Mouse (Mus musculus): Measurements from ENCODE around the gene Pnpla2. TPM values are rescaled to one million over a fixed set of nuclear protein-coding genes. Genes with fewer than 3 reads are reported as not detected.

The Pnpla2 gene
- polyA plus RNA-seq, 1 experiment from 2014 or later, result 20.5 TPM

DNA sequence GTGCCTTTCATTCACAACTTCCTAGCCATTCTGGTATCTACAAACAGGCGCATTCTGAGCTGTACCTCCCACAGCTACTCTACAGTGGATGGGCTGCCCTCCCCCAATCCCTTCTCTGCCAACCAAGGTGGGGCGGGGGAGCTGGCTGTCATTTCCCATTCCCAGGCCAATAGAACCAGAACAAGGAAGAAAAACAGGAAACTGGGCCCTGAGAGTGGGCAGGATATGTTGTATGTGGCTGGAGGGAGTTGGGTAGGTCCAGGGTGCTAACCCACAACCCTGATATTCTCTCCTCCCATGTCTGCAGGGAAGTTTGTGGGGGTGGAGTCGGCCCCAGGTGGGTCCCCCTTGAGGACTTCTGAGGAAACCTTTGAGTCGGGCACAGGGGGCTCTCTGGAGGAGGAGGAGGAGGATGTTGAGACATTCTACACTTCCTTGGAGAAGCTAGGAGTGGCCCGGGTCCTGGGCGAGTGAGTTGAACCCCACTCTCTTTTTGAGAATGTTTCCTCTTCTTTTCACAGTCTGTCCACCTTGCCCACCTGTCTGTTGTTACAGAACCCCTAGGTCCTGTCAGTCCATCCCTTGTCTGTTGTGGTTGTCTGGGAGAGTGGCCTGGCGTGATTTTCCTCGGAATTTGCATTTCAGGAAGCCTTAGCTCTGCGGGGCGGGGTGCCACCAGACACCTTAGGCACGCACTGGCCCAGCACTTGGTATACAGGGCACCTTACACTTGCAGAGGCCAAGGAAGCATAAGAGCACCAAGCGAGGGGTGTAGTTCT, 9.0 kb downstream of the Pnpla2 start:
- no peak overlapping the region for H3K4me2 ChIP-seq (ENCODE audit: low read length)
- WGBS, result 23% methylated on average over 12 of the region's 12 CpGs
- H3K9me3 ChIP-seq (ENCODE audit: control insufficient read depth, low read length), result no peaks in the 10 kb centered on the region
- no peak overlapping the region for H3K27ac ChIP-seq (ENCODE audit: low read length)
- no peaks in the 10 kb centered on the region for H3K36me3 ChIP-seq (ENCODE audit: control insufficient read depth, insufficient read depth)
- H3K27me3 ChIP-seq (replicated peaks; ENCODE audit: control insufficient read depth, insufficient read depth, low read length), result peaks cover 59% of the 10 kb centered on the region
- H3K4me3 ChIP-seq (replicated peaks; ENCODE audit: low read length), result no peak overlapping the region
- no peak overlapping the region for H3K9ac ChIP-seq (replicated peaks; ENCODE audit: low read depth, low read length)
- ATAC-seq, result no peak
- H3K4me1 ChIP-seq (replicated peaks; ENCODE audit: control insufficient read depth, insufficient read depth, low read length), result peaks cover 32% of the 10 kb centered on the region

DNA sequence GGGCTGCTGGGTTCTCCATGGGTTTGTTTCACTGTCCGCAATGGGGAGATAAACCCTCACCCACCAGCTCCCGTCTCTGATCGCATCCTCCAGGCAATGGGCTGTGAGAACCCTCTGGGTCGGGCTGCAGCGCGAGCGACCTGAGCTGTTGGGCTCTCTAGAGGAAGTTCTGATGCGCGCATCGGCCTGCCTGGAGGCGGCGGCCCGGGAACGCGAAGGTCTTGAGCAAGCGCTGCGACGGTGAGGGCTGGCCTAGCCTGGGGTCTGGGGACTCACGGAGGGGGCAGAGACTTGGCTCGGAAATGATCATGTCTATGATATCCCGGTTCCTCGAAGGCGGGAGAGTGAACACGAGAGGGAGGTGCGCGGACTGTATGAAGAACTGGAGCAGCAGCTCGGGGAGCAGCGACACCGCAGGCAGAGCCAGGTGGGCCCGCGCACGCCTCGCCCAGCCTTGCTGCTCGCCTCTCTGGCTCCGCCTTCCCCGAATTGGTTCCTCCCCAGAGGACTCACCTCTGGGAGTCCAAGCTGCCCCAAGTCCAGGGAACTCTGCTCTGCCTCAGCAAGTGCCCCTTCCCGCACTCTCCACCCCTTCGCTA, 9.7 kb downstream of the Pnpla2 start:
- H3K4me1 ChIP-seq (replicated peaks; ENCODE audit: control insufficient read depth, insufficient read depth, low read length), result peaks cover 39% of the 10 kb centered on the region
- 4% methylated on average over 38 of the region's 38 CpGs for WGBS
- ATAC-seq, result no peak
- no peak overlapping the region for H3K27ac ChIP-seq (ENCODE audit: low read length)
- H3K9ac ChIP-seq (replicated peaks; ENCODE audit: low read depth, low read length), result 0 out of 2 replicates have a peak overlapping the region, but pooled peaks have one; percentile 14
- H3K4me3 ChIP-seq (replicated peaks; ENCODE audit: low read length), result peak overlapping the region; percentile 10
- H3K36me3 ChIP-seq (ENCODE audit: control insufficient read depth, insufficient read depth), result peaks cover 3% of the 10 kb centered on the region; the same call in 1 of the 2 replicates
- no peaks in the 10 kb centered on the region for H3K9me3 ChIP-seq (ENCODE audit: control insufficient read depth, low read length)
- peak overlapping the region; percentile 24; the same call in 1 of the 2 replicates for H3K4me2 ChIP-seq (ENCODE audit: low read length)
- H3K27me3 ChIP-seq (replicated peaks; ENCODE audit: control insufficient read depth, insufficient read depth, low read length), result peaks cover 59% of the 10 kb centered on the region

DNA sequence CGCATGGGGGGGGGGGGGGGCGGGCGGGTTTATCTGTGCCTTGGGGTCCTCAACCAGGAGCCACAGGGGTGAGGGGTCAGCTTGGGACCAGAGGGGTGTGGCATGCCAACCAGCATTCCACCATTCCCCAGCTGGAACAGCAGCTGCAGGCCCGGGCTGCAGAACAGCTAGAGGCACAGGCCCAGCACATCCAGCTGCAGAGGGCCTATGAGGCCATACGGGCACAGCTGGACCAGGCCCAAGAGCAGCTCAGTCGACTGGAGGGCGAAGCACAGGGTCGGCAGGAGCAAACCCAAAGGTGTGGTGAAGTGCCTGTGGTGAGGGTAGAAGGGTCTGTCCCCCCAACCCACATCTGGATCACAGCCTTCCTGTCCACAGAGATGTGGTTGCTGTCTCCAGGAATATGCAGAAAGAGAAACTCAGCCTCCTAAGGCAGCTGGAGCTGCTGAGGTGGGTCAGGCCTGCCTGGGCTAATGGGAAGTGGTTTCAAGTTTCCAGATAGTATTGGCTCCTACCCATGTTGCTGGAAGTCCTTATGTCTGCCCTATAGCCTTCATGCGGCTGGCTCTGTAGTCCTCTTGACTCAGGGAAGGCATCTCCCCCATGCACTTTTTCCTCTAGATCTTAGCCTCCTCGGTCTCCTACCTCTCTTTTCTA, 10.5 kb downstream of the Pnpla2 start:
- 42% methylated on average over 10 of the region's 10 CpGs for WGBS
- H3K4me2 ChIP-seq (ENCODE audit: low read length), result no peak overlapping the region
- no peaks in the 10 kb centered on the region for H3K9me3 ChIP-seq (ENCODE audit: control insufficient read depth, low read length)
- no peak overlapping the region for H3K27ac ChIP-seq (ENCODE audit: low read length)
- ATAC-seq, result no peak
- no peak overlapping the region for H3K4me3 ChIP-seq (replicated peaks; ENCODE audit: low read length)
- H3K4me1 ChIP-seq (replicated peaks; ENCODE audit: control insufficient read depth, insufficient read depth, low read length), result peaks cover 43% of the 10 kb centered on the region
- no peak overlapping the region for H3K9ac ChIP-seq (replicated peaks; ENCODE audit: low read depth, low read length)
- peaks cover 56% of the 10 kb centered on the region for H3K27me3 ChIP-seq (replicated peaks; ENCODE audit: control insufficient read depth, insufficient read depth, low read length)
- peaks cover 7% of the 10 kb centered on the region; the same call in 1 of the 2 replicates for H3K36me3 ChIP-seq (ENCODE audit: control insufficient read depth, insufficient read depth)

DNA sequence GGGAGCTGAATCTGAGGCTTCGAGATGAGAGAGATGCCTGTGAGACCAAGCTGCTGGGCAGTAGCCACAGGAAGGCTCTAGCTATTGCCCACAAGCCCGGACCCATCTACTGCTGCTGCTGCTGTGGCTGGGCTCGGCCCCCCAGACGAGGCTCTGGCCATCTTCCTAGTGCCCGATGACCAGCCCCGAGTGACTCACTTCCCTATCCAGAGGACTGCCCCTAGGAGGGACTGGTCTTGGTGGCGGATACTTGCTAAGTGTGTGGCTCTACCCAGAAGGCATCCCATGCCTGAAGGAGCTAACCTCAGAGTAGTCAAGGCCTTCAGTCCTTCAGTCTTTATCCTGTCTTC, 11.0 kb downstream of the Pnpla2 start:
- WGBS, result 79% methylated on average over 7 of the region's 7 CpGs
- ATAC-seq, result no peak
- H3K27me3 ChIP-seq (replicated peaks; ENCODE audit: control insufficient read depth, insufficient read depth, low read length), result peaks cover 51% of the 10 kb centered on the region
- H3K4me3 ChIP-seq (replicated peaks; ENCODE audit: low read length), result no peak overlapping the region
- H3K27ac ChIP-seq (ENCODE audit: low read length), result no peak overlapping the region
- peaks cover 43% of the 10 kb centered on the region for H3K4me1 ChIP-seq (replicated peaks; ENCODE audit: control insufficient read depth, insufficient read depth, low read length)
- H3K36me3 ChIP-seq (ENCODE audit: control insufficient read depth, insufficient read depth), result peaks cover 9% of the 10 kb centered on the region; the same call in 1 of the 2 replicates
- H3K9me3 ChIP-seq (ENCODE audit: control insufficient read depth, low read length), result no peaks in the 10 kb centered on the region
- no peak overlapping the region for H3K4me2 ChIP-seq (ENCODE audit: low read length)
- H3K9ac ChIP-seq (replicated peaks; ENCODE audit: low read depth, low read length), result no peak overlapping the region

- Histone ChIP-seq H3K4me3 (replicated peaks; ENCODE audit: low read length) (peak overlapping the region; percentile 62), H3K4me2 (ENCODE audit: low read length) (peak overlapping the region; percentile 62), H3K36me3 (ENCODE audit: control insufficient read depth, insufficient read depth) (peaks cover 13% of the 10 kb centered on the region), H3K9ac (replicated peaks; ENCODE audit: low read depth, low read length) (no peak overlapping the region), H3K27ac (ENCODE audit: low read length) (no peak overlapping the region), H3K9me3 (ENCODE audit: control insufficient read depth, low read length) (no peaks in the 10 kb centered on the region), H3K4me1 (replicated peaks; ENCODE audit: control insufficient read depth, insufficient read depth, low read length) (peaks cover 40% of the 10 kb centered on the region), H3K27me3 (replicated peaks; ENCODE audit: control insufficient read depth, insufficient read depth, low read length) (peaks cover 45% of the 10 kb centered on the region)
- no peak for ATAC-seq
- WGBS, result 62% methylated on average over 10 of the region's 10 CpGs
Observed at GRCm38 (mm10) chr7:141466607-141467148, 11.7 kb downstream of the Pnpla2 start.

- Histone ChIP-seq H3K9me3 (ENCODE audit: control insufficient read depth, low read length) (no peaks in the 10 kb centered on the region), H3K27ac (ENCODE audit: low read length) (peak within 1 kb of the TSS; percentile 49), H3K4me1 (replicated peaks; ENCODE audit: control insufficient read depth, insufficient read depth, low read length) (peaks cover 37% of the 10 kb centered on the region), H3K9ac (replicated peaks; ENCODE audit: low read depth, low read length) (peak within 1 kb of the TSS; percentile 77), H3K4me3 (replicated peaks; ENCODE audit: low read length) (peak within 1 kb of the TSS; percentile 62), H3K36me3 (ENCODE audit: control insufficient read depth, insufficient read depth) (peaks cover 13% of the 10 kb centered on the region), H3K4me2 (ENCODE audit: low read length) (peak within 1 kb of the TSS; percentile 62), H3K27me3 (replicated peaks; ENCODE audit: control insufficient read depth, insufficient read depth, low read length) (peaks cover 41% of the 10 kb centered on the region)
- WGBS, result under 1% methylated on average over 52 of the region's 52 CpGs
- ATAC-seq, result peak; percentile 58
Observed at GRCm38 (mm10) chr7:141467230-141468030, 12.4 kb downstream of the Pnpla2 start, which contains the start of gene Cd151. TSS of gene Cd151 (plus strand) at chr7:141467392.

- Histone ChIP-seq H3K4me3 (replicated peaks; ENCODE audit: low read length) (peak overlapping the region; percentile 62), H3K27ac (ENCODE audit: low read length) (peak overlapping the region; percentile 49), H3K9ac (replicated peaks; ENCODE audit: low read depth, low read length) (peak overlapping the region; percentile 77), H3K4me1 (replicated peaks; ENCODE audit: control insufficient read depth, insufficient read depth, low read length) (peaks cover 37% of the 10 kb centered on the region), H3K4me2 (ENCODE audit: low read length) (peak overlapping the region; percentile 62), H3K27me3 (replicated peaks; ENCODE audit: control insufficient read depth, insufficient read depth, low read length) (peaks cover 34% of the 10 kb centered on the region), H3K36me3 (ENCODE audit: control insufficient read depth, insufficient read depth) (peaks cover 15% of the 10 kb centered on the region), H3K9me3 (ENCODE audit: control insufficient read depth, low read length) (no peaks in the 10 kb centered on the region)
- ATAC-seq, result no peak
- WGBS, result 25% methylated on average over 5 of the region's 5 CpGs
Observed at GRCm38 (mm10) chr7:141468164-141468521, 13.1 kb downstream of the Pnpla2 start.

DNA sequence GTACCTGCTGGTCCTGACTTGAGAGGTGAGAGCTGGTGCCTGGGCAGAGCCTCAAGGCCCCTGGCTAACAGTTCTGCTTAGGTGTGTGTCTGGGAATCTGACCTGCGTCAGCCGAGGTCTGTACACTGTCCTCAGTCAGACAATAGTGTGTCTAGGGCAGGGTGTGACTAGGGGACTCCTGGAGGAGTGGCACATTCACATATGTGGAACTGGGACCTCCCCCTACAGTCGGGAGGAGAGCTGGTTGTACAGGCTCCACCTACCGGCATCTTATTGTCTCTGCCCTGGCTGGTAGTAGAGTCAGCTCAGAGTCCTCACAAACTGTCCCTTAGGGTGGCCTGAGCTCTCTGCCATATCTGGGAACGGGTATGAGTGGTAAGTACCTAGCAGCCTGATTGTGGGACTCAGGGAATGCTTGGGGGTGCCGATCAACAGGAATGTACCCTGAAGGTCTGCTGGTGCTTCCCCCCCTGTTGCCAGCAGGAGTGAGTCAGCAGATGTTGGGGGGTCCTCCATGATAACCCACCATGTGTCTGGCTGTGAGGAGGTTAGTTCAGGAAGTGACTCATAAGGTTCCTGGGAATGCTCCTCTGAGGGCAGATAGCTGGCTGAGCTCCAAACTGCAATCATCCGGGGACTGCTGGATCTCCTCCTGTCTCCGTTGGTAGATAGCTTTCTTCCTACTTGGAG, 13.7 kb downstream of the Pnpla2 start:
- H3K4me3 ChIP-seq (replicated peaks; ENCODE audit: low read length), result peak overlapping the region; percentile 62

More for the DNA sequence above, 13.7 kb downstream of the Pnpla2 start:
- Histone ChIP-seq H3K27ac (ENCODE audit: low read length) (peak overlapping the region; percentile 49), H3K9me3 (ENCODE audit: control insufficient read depth, low read length) (no peaks in the 10 kb centered on the region), H3K4me1 (replicated peaks; ENCODE audit: control insufficient read depth, insufficient read depth, low read length) (peaks cover 40% of the 10 kb centered on the region), H3K4me2 (ENCODE audit: low read length) (peak overlapping the region; percentile 62), H3K27me3 (replicated peaks; ENCODE audit: control insufficient read depth, insufficient read depth, low read length) (peaks cover 28% of the 10 kb centered on the region), H3K9ac (replicated peaks; ENCODE audit: low read depth, low read length) (peak overlapping the region; percentile 77), H3K36me3 (ENCODE audit: control insufficient read depth, insufficient read depth) (peaks cover 15% of the 10 kb centered on the region)
- peak; percentile 79 for ATAC-seq
- WGBS, result 13% methylated on average over 8 of the region's 8 CpGs
